Mouse (Mus musculus) heart, embryonic 10.5 days (tissue): ENCODE measurements around the gene H3f3a. TPM values are rescaled to one million over a fixed set of nuclear protein-coding genes. Genes with fewer than 3 reads are reported as not detected.

Experiments
- DNase-seq: peaks from one replicate; pipeline ENCODE4 v3.0.0-alpha.2; 2017; ENCODE audit warnings: low spot score
- H3K27ac ChIP-seq: fragments of 300-500 bp; sonication (generic); 2 replicates; pipeline ENCODE4 v1.5.1; 2016; ENCODE audit warnings: mild to moderate bottlenecking
- H3K27me3 ChIP-seq: fragments of 300-500 bp; sonication (generic); 2 replicates; pipeline ENCODE4 v1.6.1; 2016; ENCODE audit warnings: mild to moderate bottlenecking; ENCODE audit not compliant: poor library complexity, insufficient read depth, severe bottlenecking
- H3K36me3 ChIP-seq: fragments of 300-500 bp; sonication (generic); 2 replicates; pipeline ENCODE4 v1.6.1; 2016; ENCODE audit warnings: mild to moderate bottlenecking, moderate library complexity
- H3K4me1 ChIP-seq: fragments of 300-500 bp; sonication (generic); 2 replicates; pipeline ENCODE4 v1.6.1; 2016; ENCODE audit warnings: mild to moderate bottlenecking
- H3K4me3 ChIP-seq: fragments of 300-500 bp; sonication (generic); 2 replicates; pipeline ENCODE4 v1.5.1; 2016; ENCODE audit warnings: mild to moderate bottlenecking, moderate library complexity
- H3K9me3 ChIP-seq: fragments of 300-500 bp; sonication (generic); 2 replicates; pipeline ENCODE4 v1.6.1; 2016; ENCODE audit warnings: mild to moderate bottlenecking, moderate library complexity
- WGBS: fragments of 180-500 bp; shearing (Covaris S2); methylation state at CpG from one replicate; pipeline ENCODE4 v1.1.7; 2016; 5-methylcytosine and 5-hydroxymethylcytosine counted together
- polyA plus RNA-seq: library from polyadenylated mRNA; unstranded; fragments of >200 nt; fragmentation: Nextera tagmentation; extraction: Ambion mirVana; gene quantifications from 2 replicates; pipeline ENCODE4 v1.2.1, GENCODE M21; 2016

H3f3a gene
- polyA plus RNA-seq, 1 experiment from 2014 or later, result 1,842 TPM

DNA sequence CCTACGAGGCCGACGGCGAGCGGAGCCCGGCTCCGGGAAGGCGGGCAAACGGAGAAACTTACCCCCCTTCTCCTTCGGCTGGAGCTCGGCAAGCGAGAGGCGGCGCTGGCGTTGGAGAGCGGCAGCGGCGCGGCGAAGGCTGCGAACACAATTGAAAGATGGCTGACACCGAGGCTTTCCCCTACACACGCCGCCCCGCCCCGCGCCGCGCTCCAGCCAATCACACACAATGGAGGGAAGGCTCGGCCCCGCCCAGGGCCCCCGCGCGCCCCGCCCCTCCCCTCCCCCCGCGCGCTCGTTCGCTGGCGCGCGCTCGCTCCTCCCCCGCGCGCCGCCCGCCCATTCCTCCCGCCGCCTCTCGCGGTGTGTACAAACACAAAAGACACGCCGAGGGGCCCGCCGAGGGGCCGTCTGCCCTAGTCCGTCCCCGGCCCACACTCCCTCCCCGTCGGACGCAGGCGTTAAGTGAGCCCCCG is 296 bp downstream of the H3f3a start:
- peak overlapping the region; percentile 99 for H3K27ac ChIP-seq
- peaks cover 29% of the 10 kb centered on the region for H3K4me1 ChIP-seq
- peak; percentile 98 for DNase-seq
- peaks cover 25% of the 10 kb centered on the region for H3K36me3 ChIP-seq
- under 1% methylated on average over 57 of the region's 65 CpGs for WGBS
- H3K4me3 ChIP-seq, result peak overlapping the region; percentile 95
- H3K9me3 ChIP-seq, result no peaks in the 10 kb centered on the region
- no peaks in the 10 kb centered on the region for H3K27me3 ChIP-seq

DNA sequence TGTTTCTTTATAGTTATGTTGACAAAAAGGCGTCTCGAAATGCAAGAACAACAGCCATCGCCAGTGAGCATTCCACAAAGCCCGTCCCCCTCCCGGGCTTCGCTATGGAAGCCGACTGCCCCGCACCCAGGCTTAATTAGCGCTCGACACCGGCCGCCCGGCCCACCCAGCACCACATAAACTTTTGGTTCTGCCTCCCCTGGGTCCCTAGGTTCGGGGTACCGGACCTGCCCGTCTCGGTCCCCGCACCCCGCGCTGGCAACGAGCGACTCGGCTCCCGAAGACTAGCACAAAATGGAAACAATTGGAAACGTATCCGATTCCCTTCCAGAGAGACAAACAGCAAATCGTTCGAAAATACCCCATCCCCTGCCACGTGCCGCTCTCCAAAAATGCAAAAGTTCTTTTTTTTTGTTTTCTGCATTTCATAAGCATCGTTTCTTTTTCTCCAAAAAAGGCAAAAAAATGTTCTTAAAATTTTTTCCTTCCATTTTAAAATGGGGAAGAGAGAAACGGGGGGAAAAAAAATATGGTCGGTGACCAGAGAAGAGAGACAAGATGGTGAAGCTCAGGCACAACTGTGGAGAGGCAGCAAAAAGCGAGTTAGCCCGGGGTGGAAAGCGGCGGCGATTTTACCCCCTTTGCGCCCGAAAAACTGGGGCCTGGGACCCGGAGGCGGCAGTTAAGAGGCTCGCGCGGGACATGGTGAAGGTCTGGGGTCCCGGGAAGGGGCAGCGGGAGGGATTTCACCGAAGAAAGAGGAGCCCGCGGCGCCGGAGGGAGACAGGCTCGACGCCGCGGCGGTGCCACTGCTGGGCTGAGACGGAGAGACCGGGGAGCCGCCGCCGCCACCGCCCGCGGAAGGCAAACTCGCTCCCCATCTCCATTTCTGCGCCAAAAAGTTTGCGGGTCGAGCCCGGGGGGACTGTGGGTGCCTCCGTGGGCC is 1.0 kb downstream of the H3f3a start:
- peaks cover 22% of the 10 kb centered on the region for H3K4me1 ChIP-seq
- no peaks in the 10 kb centered on the region for H3K9me3 ChIP-seq
- H3K4me3 ChIP-seq, result peak overlapping the region; percentile 95
- DNase-seq, result peak; percentile 81
- H3K27me3 ChIP-seq, result no peaks in the 10 kb centered on the region
- under 1% methylated on average over 71 of the region's 71 CpGs for WGBS
- H3K27ac ChIP-seq, result peak overlapping the region; percentile 99
- H3K36me3 ChIP-seq, result peaks cover 31% of the 10 kb centered on the region

DNA sequence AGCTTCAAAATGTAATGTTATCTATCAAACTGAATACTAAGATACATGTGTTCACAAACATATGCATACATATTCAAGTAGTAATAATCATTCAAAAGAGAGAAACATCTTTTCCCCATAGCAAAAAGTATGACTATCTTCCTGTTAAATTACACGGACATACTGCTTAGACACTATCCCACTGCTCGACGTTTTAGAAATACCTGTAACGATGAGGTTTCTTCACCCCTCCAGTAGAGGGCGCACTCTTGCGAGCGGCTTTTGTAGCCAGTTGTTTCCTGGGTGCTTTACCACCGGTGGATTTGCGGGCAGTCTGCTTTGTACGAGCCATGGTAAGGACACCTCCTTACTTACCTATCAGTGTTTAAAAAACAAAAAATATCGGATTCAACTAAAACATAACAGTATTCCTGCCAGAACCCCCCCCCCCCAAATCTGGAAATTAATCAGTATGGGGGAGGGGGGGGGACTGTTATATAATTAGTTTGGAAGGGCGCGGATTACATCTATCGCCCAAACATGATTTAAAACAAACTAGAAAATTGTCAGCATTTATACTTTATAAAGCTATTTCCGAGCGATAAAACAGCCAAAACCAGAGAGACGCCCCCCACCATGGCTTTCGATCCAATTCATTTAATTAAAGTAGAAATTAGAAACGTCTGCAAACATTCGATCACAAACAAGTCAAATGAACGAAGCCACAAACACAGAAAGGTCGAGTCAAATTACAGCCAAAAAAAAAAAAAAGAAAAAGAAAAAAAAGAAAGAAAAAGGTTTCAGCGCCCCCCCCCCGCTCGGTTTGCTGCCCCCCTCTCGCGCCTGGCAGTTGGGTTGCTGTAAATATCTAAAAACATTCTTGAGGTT is 1.9 kb downstream of the H3f3a start:
- no peaks in the 10 kb centered on the region for H3K27me3 ChIP-seq
- peak overlapping the region; percentile 95 for H3K4me3 ChIP-seq
- H3K36me3 ChIP-seq, result peaks cover 39% of the 10 kb centered on the region
- peaks cover 20% of the 10 kb centered on the region for H3K4me1 ChIP-seq
- WGBS, result 7% methylated on average over 27 of the region's 27 CpGs
- H3K27ac ChIP-seq, result peak overlapping the region; percentile 99
- H3K9me3 ChIP-seq, result no peaks in the 10 kb centered on the region
- no peak for DNase-seq

DNA sequence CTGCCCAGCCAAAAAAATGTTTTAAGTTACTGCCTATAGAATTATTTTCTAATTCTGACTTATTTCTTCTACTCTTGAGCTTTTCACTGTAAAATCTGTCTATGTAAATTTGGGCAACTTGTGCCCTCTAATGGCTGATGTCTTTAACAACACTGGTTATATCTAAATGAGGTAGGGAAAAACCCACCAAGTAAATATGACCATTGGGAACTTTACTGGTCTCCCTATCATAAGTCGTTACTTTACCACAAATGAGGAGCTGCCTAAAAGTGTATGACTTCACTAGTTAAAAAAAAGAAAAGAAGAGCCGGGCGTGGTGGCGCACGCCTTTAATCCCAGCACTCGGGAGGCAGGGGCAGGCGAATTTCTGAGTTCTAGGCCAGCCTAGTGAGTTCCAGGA is 2.8 kb downstream of the H3f3a start:
- H3K9me3 ChIP-seq, result no peaks in the 10 kb centered on the region
- H3K27me3 ChIP-seq, result no peaks in the 10 kb centered on the region
- no peak overlapping the region for H3K27ac ChIP-seq
- peaks cover 47% of the 10 kb centered on the region for H3K36me3 ChIP-seq
- peak overlapping the region; percentile 95 for H3K4me3 ChIP-seq
- no peak for DNase-seq
- H3K4me1 ChIP-seq, result peaks cover 20% of the 10 kb centered on the region
- 76% methylated on average over 7 of the region's 7 CpGs for WGBS

DNA sequence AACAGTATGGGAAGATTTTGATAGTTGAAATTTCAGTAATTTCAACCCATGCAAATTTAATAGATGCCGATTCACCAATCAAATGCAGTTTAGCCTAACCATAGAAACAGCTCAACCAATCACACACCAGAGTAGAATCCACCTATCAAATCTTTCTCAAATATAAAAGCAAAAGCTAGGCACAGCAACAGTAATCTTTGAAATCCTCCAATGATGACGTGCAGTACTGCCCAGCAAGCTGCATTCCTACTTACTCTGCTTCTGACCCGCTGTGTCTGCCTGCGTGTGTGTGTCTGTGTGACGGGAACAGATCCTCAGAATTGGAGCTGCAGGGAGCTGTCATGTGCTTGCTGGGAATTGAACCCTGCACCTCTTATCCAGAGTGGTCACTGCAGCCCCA is 4.9 kb downstream of the H3f3a start:
- no peak overlapping the region for H3K4me3 ChIP-seq
- no peaks in the 10 kb centered on the region for H3K9me3 ChIP-seq
- H3K27ac ChIP-seq, result no peak overlapping the region
- WGBS, result 92% methylated on average over 5 of the region's 5 CpGs
- no peaks in the 10 kb centered on the region for H3K27me3 ChIP-seq
- H3K4me1 ChIP-seq, result 0 out of 2 replicates have a peak, but pooled peaks cover 4% of the 10 kb centered on the region
- peaks cover 68% of the 10 kb centered on the region for H3K36me3 ChIP-seq
- DNase-seq, result no peak

DNA sequence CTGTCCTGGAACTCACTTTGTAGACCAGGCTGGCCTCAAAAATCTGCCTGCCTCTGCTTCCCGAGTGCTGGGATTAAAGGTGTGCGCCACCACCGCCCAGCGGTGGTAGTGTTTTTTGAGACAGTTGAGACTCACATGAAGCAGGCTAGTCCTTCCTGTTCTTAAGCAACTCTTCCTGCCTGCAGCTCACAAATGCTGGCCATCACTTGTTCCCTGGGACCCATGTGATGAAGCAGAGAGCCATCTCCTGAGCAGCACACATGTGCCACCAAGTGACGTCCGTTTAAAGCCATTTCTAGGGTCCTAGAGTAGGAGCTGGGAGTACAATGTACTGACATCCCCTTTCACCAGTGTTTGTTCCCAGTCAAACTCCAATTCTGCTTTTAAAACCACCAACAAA is 9.9 kb downstream of the H3f3a start:
- H3K9me3 ChIP-seq, result no peaks in the 10 kb centered on the region
- H3K27ac ChIP-seq, result no peak overlapping the region
- no peaks in the 10 kb centered on the region for H3K27me3 ChIP-seq
- H3K4me1 ChIP-seq, result no peaks in the 10 kb centered on the region
- H3K36me3 ChIP-seq, result peaks cover 84% of the 10 kb centered on the region
- DNase-seq, result no peak
- WGBS, result 89% methylated on average over 6 of the region's 6 CpGs
- no peak overlapping the region for H3K4me3 ChIP-seq

DNA sequence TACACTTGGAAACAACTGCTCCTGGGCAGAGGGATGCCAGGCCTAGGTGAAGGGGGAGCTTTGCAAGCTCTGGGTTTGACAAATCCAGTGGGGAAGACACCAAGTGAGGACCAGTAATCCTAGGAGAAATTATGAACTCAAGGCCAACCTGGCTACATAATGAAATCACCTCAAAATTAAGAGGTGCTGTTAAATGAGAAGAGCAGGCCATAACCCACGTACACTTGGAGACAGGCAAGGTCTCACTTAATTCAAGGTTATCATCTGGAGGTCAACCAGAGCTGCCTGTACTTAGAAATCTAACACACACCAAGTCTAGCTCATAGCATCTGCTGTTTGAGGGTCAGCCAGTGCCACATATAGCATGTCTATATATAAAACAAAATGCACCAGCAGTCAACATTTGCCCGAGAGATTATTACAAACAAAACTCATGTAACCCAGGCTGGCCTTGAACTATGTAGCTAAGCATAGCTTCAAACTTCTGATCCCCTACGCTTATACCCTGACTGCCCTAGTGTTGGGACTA is 12.2 kb downstream of the H3f3a start:
- no peak overlapping the region for H3K27ac ChIP-seq
- no peaks in the 10 kb centered on the region for H3K4me1 ChIP-seq
- no peak for DNase-seq
- peaks cover 61% of the 10 kb centered on the region for H3K36me3 ChIP-seq
- 71% methylated on average over 3 of the region's 3 CpGs for WGBS
- no peak overlapping the region for H3K4me3 ChIP-seq
- no peaks in the 10 kb centered on the region for H3K27me3 ChIP-seq
- H3K9me3 ChIP-seq, result 0 out of 2 replicates have a peak, but pooled peaks cover 4% of the 10 kb centered on the region

DNA sequence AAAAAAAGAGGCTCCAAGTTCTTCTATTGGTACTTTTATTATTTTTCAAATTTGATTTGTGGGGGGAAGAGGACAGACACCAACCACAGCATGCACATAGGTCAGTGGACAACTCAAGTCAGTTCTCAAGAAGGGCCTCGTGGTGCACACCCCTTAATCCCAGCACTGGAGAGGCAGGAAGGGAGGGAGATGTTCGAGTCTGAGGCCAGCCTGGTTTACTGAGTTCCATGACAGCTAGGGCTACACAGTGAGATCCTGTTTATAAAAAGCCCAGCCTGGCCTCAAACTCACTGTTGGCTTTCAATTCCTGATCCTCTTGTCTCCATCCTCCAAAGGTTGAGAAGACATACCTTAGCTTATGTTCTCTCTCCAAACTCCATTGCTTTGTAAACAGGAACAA is 12.9 kb downstream of the H3f3a start:
- Histone ChIP-seq H3K27me3 (no peaks in the 10 kb centered on the region), H3K36me3 (peaks cover 54% of the 10 kb centered on the region), H3K4me1 (no peaks in the 10 kb centered on the region), H3K9me3 (0 out of 2 replicates have a peak, but pooled peaks cover 4% of the 10 kb centered on the region), H3K4me3 (no peak overlapping the region), H3K27ac (no peak overlapping the region)
- no peak for DNase-seq
- WGBS, result 63% methylated on average over 2 of the region's 2 CpGs

DNA sequence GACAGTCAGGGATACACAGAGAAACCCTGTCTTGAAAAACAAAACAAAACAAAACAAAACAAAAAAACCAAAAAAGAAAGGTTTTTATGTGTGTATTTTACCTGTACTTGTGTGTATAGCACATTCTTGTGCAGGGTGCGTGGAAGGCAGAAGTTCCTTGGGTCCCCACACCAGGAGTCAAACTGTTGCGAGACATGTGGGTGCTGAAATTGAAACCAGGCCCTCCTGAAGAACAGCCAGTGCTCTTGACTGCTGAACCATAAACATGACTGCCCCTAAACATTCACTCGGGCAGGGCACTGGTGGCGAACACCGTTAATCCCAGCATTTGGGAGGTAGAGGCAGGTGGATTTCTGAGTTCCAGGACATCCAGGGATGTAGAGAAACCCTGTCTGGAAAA is 13.7 kb downstream of the H3f3a start:
- Histone ChIP-seq H3K9me3 (0 out of 2 replicates have a peak, but pooled peaks cover 4% of the 10 kb centered on the region), H3K4me1 (no peaks in the 10 kb centered on the region), H3K4me3 (no peak overlapping the region), H3K36me3 (peaks cover 46% of the 10 kb centered on the region), H3K27ac (no peak overlapping the region), H3K27me3 (no peaks in the 10 kb centered on the region)
- WGBS, result 97% methylated on average over 5 of the region's 5 CpGs
- no peak for DNase-seq

DNA sequence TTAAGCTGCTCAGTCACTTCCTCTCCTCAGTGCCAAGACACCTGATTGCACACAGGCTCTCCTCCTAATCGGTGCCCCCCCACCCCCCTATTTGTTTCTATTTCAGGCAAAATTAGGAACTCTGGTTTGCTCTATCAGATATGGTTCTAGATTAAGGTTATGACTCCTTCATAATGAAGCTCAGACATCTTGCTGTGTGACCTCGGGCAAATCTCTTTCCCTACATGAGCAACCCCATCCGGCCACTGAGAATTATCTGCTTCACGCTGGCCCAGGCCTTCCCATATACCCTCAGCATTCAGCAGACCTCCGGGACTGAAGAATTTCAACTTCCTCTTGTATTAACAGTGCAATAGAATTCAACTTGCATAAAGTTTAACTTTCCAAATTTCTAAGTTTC is 14.5 kb downstream of the H3f3a start:
- Histone ChIP-seq H3K4me1 (peaks cover 1% of the 10 kb centered on the region; the same call in 1 of the 2 replicates), H3K4me3 (no peak overlapping the region), H3K36me3 (peaks cover 39% of the 10 kb centered on the region), H3K27me3 (no peaks in the 10 kb centered on the region), H3K9me3 (0 out of 2 replicates have a peak, but pooled peaks cover 4% of the 10 kb centered on the region), H3K27ac (no peak overlapping the region)
- no peak for DNase-seq
- WGBS, result 85% methylated on average over 5 of the region's 5 CpGs

DNA sequence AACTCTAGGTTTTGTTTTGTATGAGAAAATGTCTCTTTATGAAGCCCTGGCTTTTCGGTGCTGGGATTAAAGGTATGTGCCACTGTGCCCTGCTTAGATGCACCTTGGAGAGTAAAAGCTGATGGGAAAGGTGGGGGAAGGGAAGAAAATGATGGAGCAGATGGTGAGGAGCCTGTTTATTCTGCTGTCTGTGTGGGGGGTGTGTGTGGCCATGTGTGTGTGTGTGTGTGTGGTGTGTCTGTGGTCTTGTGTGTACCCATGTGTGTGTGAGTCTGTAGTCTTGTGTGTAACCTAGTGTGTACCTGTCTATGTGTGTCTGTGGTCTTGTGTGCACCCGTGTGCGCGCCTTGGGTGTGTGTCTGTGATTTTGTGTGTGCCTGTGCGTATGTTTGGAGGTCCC is 15.1 kb downstream of the H3f3a start:
- H3K4me3 ChIP-seq, result no peak overlapping the region
- H3K27me3 ChIP-seq, result no peaks in the 10 kb centered on the region
- DNase-seq, result no peak
- H3K9me3 ChIP-seq, result 0 out of 2 replicates have a peak, but pooled peaks cover 4% of the 10 kb centered on the region
- peaks cover 33% of the 10 kb centered on the region for H3K36me3 ChIP-seq
- peaks cover 7% of the 10 kb centered on the region; the same call in 1 of the 2 replicates for H3K4me1 ChIP-seq
- WGBS, result 90% methylated on average over 5 of the region's 5 CpGs
- H3K27ac ChIP-seq, result no peak overlapping the region

DNA sequence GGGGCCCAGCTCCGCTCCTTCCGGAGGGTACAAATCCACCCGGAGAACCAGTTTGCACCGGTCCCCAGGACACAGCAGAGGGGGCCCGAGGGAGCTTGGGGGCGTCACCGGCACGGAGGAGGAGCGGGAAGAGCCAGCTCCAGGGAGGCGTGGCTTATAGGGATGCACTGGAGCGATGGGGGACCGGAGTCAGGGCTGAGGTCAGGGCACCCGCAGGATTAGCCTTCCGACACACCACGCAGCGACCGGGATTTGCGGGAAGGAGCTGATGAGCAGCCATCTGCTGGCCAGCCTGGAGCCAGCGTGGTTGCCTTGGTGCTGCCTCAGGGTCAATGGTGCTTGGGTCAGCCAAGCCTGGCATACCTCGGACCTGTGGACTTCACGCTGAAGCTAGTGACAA is 19.6 kb downstream of the H3f3a start:
- peak overlapping the region; percentile 54 for H3K4me3 ChIP-seq
- H3K9me3 ChIP-seq, result 0 out of 2 replicates have a peak, but pooled peaks cover 4% of the 10 kb centered on the region
- WGBS, result 2% methylated on average over 21 of the region's 21 CpGs
- H3K27ac ChIP-seq, result peak overlapping the region; percentile 43
- peaks cover 24% of the 10 kb centered on the region for H3K4me1 ChIP-seq
- H3K27me3 ChIP-seq, result peaks cover 4% of the 10 kb centered on the region; the same call in 1 of the 2 replicates
- peak; percentile 86 for DNase-seq
- no peaks in the 10 kb centered on the region for H3K36me3 ChIP-seq
